Mouse (Mus musculus) embryonic facial prominence, embryonic 13.5 days (tissue): ENCODE data around the gene Cdk9. TPM values are rescaled to one million over a fixed set of nuclear protein-coding genes. Genes with fewer than 3 reads are reported as not detected.

ENCODE experiments used
- ATAC-seq: fragments of 200-750 bp; cut with Nextera tagmentation; 2 replicates; pipeline ENCODE4 v1.8.0; 2017; ENCODE audit warnings: low read depth; ENCODE audit not compliant: insufficient number of reproducible peaks, insufficient read depth, low FRiP score, low TSS enrichment
- H3K27ac ChIP-seq: fragments of 300-500 bp; sonication (generic); 2 replicates; pipeline ENCODE4 v1.5.1; 2015; ENCODE audit warnings: moderate library complexity, mild to moderate bottlenecking, inconsistent platforms
- H3K27me3 ChIP-seq: fragments of 300-500 bp; sonication (generic); 2 replicates; pipeline ENCODE4 v1.6.1; 2015; ENCODE audit warnings: mild to moderate bottlenecking, inconsistent platforms
- H3K36me3 ChIP-seq: fragments of 300-500 bp; sonication (generic); 2 replicates; pipeline ENCODE4 v1.6.1; 2015; ENCODE audit warnings: mild to moderate bottlenecking, inconsistent platforms
- H3K4me1 ChIP-seq: fragments of 300-500 bp; sonication (generic); 2 replicates; pipeline ENCODE4 v1.6.1; 2015; ENCODE audit warnings: inconsistent platforms
- H3K4me2 ChIP-seq: fragments of 300-500 bp; sonication (generic); 2 replicates; pipeline ENCODE4 v1.6.1; 2015; ENCODE audit warnings: moderate library complexity, mild to moderate bottlenecking, inconsistent platforms
- H3K4me3 ChIP-seq: fragments of 300-500 bp; sonication (generic); 2 replicates; pipeline ENCODE4 v1.5.1; 2015; ENCODE audit warnings: mild to moderate bottlenecking, inconsistent platforms
- H3K9ac ChIP-seq: fragments of 300-500 bp; sonication (generic); 2 replicates; pipeline ENCODE4 v1.6.1; 2015; ENCODE audit warnings: mild to moderate bottlenecking, inconsistent platforms
- H3K9me3 ChIP-seq: fragments of 300-500 bp; sonication (generic); 2 replicates; pipeline ENCODE4 v1.6.1; 2016; ENCODE audit warnings: inconsistent platforms
- WGBS: fragments of 180-500 bp; shearing (Covaris S2); methylation state at CpG from one replicate; pipeline ENCODE4 v1.1.7; 2015; ENCODE audit warnings: mixed read lengths; 5-methylcytosine and 5-hydroxymethylcytosine counted together
- polyA plus RNA-seq: library from polyadenylated mRNA; unstranded; fragments of >200 nt; fragmentation: Nextera tagmentation; extraction: Ambion mirVana; gene quantifications from 2 replicates; pipeline ENCODE4 v1.2.1, GENCODE M21; 2015

Gene Cdk9
- polyA plus RNA-seq, 1 experiment from 2014 or later, result 114 TPM

DNA sequence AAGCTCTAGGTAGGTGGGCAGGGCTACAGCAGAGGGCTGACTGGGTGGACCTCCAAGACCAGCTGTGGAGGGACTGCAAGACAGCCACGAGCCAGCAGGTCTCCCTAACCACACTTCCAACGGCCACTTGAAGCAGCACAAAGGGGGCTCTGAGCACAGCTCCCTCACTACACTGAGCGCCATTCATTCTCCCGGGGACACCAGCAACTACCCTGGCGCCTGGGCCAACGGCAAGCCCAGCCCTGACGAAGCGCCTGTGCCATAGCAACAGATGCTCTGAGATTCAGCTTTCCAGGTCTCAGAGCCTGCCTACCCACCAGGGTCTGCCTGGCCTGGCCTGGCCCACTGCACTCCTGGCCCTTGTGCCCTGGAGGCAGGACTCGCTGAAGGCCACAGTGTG is 5.9 kb upstream of the Cdk9 start:
- H3K27me3 ChIP-seq, result no peaks in the 10 kb centered on the region
- ATAC-seq, result peak; percentile 50
- peaks cover 40% of the 10 kb centered on the region for H3K4me1 ChIP-seq
- no peak overlapping the region for H3K4me3 ChIP-seq
- no peaks in the 10 kb centered on the region for H3K9me3 ChIP-seq
- WGBS, result 40% methylated on average over 9 of the region's 9 CpGs
- H3K27ac ChIP-seq, result peak overlapping the region; percentile 53
- no peak overlapping the region for H3K4me2 ChIP-seq
- no peak overlapping the region for H3K9ac ChIP-seq
- H3K36me3 ChIP-seq, result no peaks in the 10 kb centered on the region

DNA sequence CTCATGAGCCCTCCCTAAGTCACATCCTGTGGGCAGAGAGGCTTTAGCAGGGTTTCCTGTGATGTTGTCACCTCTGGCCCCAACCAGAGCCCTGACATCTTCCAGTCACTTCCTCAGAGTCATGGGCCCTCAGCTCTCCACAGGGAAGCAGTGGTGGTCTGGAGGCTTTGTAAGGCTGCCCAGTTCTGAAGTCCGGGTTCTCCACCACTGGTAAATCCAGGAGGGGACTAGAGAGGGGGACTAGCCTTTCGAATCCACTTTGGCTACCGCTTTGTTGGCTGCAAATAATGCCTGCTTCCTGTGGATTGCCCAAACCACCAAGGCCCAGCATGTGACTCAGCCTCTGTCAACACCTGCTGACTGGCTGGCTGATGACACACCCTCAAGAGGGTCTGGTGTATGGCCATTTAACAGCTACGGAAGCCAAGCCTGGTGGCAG is 2.1 kb upstream of the Cdk9 start:
- no peak for ATAC-seq
- H3K27me3 ChIP-seq, result no peaks in the 10 kb centered on the region

DNA sequence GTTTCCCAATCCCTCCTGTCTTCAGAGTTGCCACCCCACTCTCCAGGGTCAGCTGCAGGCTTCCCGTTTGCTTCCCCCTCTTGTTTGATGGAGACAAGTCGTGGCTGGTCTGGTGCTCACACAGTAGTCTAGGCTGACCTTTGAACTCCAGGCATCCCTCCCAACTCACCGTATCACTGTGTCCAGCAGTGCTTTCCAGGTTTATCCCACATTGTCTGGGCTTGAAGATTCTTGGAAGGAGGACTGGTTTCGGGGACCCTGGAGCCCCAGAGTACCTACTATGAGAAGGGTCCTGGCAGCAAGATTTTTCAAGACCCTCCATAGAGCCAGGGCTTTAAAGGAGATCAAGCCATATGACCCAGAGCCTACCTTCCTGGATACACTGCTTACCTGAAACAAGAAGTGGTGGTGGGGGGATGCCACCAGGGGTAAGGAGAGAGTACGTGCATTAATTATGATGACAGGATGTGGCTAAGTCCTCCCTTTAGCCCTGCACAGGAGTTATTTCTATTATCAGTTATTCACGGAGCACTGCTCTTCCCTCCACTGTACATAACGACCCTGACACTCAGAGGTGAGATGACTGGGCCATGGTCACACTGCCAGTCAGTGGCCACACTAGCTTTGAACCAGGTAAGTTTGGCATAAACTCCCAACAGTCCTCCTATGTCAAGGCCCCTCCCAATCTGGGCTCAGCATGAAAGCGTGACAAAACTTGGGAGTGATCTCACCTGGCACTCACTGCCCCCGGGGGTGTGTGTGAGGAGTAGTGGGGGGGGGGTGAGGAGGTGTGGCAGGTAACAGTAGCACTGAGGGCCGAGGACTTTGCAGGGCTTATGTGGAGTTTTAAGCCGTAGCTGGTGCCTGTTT is 1.5 kb upstream of the Cdk9 start:
- no peak for ATAC-seq
- Histone ChIP-seq H3K4me3 (peak overlapping the region; percentile 87; the same call in 1 of the 2 replicates), H3K4me2 (peak overlapping the region; percentile 93), H3K9me3 (no peaks in the 10 kb centered on the region), H3K27ac (peak overlapping the region; percentile 97), H3K4me1 (peaks cover 30% of the 10 kb centered on the region), H3K9ac (peak overlapping the region; percentile 61; the same call in 1 of the 2 replicates), H3K27me3 (no peaks in the 10 kb centered on the region), H3K36me3 (peaks cover 18% of the 10 kb centered on the region)
- WGBS, result 51% methylated on average over 11 of the region's 11 CpGs

More for the DNA sequence above, 2.1 kb upstream of the Cdk9 start:
- Histone ChIP-seq H3K4me1 (peaks cover 30% of the 10 kb centered on the region), H3K27ac (no peak overlapping the region; the same call in 1 of the 2 replicates), H3K4me2 (no peak overlapping the region), H3K9me3 (no peaks in the 10 kb centered on the region), H3K36me3 (peaks cover 11% of the 10 kb centered on the region), H3K9ac (no peak overlapping the region), H3K4me3 (no peak overlapping the region)
- 72% methylated on average over 4 of the region's 4 CpGs for WGBS

DNA sequence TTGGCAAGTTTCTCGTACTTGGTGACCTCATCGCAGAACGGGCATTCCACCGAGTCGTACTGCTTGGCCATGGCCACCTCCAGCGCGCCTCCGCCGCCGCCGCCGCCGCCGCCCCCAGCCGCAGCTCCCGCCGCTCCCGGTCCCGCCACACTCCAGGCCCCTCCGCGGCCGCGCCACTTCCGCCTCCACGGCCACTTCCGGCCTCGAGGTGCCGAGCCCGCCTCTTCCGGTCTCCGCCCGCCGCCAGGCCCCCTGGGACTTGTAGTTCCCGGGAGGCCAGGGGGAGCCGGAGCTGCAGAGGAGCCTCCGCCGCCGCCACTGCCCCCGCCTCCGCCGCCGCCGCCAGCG is 316 bp downstream of the Cdk9 start:
- no peaks in the 10 kb centered on the region for H3K9me3 ChIP-seq
- H3K36me3 ChIP-seq, result peaks cover 35% of the 10 kb centered on the region
- peak overlapping the region; percentile 88 for H3K9ac ChIP-seq
- peaks cover 25% of the 10 kb centered on the region for H3K4me1 ChIP-seq
- no peaks in the 10 kb centered on the region for H3K27me3 ChIP-seq
- H3K27ac ChIP-seq, result peak overlapping the region; percentile 97
- peak overlapping the region; percentile 87 for H3K4me3 ChIP-seq
- peak; percentile 86 for ATAC-seq
- peak overlapping the region; percentile 93 for H3K4me2 ChIP-seq
- WGBS, result under 1% methylated on average over 39 of the region's 44 CpGs

DNA sequence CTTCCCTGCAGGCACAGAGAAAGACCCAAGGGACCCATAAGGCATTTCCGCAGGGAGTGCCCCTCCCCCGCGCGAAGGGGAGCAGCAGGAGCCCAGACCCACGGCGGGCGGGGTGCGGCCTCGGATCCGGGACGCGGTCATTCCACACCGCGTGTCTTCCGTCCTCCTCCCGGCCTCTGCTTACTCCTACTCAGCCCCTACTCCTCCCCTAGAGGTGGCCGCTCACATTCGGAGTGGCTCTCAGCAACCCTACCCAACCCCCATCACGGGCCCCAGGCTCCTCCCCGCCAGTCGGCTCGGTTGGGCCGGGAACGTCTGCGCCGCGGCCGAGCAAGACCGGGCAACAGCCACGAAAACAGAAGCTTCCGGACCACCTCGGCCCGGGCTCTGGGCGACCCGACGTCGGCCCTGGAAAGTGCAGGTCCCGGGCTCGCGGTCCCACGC is 746 bp downstream of the Cdk9 start:
- peaks cover 25% of the 10 kb centered on the region for H3K4me1 ChIP-seq
- peak; percentile 44 for ATAC-seq
- H3K27me3 ChIP-seq, result no peaks in the 10 kb centered on the region
- under 1% methylated on average over 41 of the region's 41 CpGs for WGBS
- H3K4me3 ChIP-seq, result peak overlapping the region; percentile 87
- peak overlapping the region; percentile 97 for H3K27ac ChIP-seq
- no peaks in the 10 kb centered on the region for H3K9me3 ChIP-seq
- H3K36me3 ChIP-seq, result peaks cover 39% of the 10 kb centered on the region
- H3K9ac ChIP-seq, result peak overlapping the region; percentile 88
- H3K4me2 ChIP-seq, result peak overlapping the region; percentile 93

DNA sequence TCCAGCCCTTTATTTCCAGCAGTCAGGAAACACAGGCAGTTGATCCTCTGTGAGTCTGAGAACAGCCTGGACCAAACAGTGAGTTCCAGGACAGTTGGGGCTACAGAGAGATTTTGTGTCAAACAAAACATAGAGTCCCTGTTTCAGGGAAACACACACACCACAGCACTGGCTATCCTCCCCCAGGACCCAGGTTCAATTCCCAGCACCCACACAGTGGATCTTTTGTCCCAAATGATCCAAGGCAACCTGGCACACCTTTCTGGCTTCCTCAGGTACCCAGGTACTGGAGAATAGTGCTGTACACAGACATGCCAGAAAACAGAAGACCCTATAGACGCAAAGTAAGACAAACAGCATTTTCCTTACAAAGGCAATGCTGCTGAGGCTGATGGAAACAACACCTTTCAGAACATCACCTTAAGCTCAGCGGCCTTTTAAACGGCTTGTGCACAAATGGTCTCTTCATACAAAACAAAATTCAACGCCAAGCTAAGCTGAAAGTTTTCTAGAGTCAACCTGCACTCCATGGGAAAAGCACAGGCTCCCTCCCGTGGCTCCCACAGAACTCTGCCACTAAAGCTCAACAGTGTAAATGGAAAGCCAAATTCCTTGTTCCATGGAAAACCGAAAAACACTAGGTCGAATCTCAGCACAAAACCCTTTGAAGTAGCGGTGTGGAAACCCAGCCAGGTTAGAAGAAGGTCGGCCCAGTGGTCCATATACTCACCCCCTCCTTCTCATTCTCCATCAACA is 1.4 kb downstream of the Cdk9 start:
- Histone ChIP-seq H3K9me3 (no peaks in the 10 kb centered on the region), H3K36me3 (peaks cover 45% of the 10 kb centered on the region), H3K27me3 (no peaks in the 10 kb centered on the region), H3K4me1 (peaks cover 25% of the 10 kb centered on the region), H3K4me2 (peak overlapping the region; percentile 93), H3K9ac (peak overlapping the region; percentile 88), H3K27ac (peak overlapping the region; percentile 97), H3K4me3 (peak overlapping the region; percentile 87)
- ATAC-seq, result no peak
- 26% methylated on average over 9 of the region's 9 CpGs for WGBS

DNA sequence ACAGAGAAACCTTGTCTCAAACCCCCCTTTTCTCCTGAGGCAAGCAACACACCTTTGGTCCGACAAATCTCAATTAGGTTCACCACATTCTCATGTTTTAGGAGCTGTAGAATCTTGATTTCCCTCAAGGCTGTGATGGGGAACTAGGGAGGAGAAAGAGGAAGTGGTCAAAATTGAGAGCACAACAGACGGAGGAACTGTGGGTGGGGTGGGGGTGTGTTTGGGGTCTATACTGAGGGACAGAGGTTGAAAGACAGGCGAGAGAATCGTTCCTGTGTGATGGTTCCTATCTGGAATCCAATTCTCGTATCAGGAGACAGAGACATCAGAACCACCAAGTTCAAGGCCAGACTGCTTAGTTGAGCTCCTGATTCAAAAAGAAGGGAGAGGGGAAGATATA is 2.5 kb downstream of the Cdk9 start:
- WGBS, result 86% methylated on average over 5 of the region's 5 CpGs
- H3K4me2 ChIP-seq, result no peak overlapping the region
- no peak overlapping the region for H3K27ac ChIP-seq
- peaks cover 56% of the 10 kb centered on the region for H3K36me3 ChIP-seq
- no peak for ATAC-seq
- H3K4me3 ChIP-seq, result no peak overlapping the region
- peaks cover 25% of the 10 kb centered on the region for H3K4me1 ChIP-seq
- no peak overlapping the region for H3K9ac ChIP-seq
- no peaks in the 10 kb centered on the region for H3K27me3 ChIP-seq
- H3K9me3 ChIP-seq, result no peaks in the 10 kb centered on the region

DNA sequence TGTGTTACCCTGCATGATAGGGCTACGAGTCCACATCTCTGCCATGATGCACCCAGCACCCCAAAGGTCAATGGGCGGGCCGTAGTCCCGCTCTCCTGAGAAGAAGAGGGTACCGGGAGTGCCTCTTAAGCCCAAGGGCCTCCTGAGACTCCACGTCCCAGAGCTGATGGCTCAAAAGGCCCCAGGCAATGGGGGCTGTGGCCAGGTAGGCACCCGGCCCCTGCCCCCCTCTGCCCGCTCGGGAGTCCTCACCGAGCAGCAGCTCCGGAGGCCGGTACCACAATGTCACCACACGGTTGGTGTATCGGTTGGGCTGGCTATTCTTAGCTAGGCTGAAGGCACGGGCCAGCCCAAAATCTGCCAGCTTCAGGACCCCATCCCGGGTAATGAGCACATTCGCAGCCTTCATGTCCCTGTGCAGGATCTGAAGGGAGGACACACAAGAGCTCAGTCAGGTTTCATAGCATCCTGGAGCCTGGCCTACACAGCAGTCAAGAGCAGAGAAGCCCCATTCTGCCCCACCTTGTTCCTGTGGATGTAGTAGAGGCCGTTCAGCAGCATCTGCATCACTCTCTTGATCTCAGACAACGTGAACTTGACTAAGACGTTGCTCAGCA is 3.2 kb downstream of the Cdk9 start:
- 92% methylated on average over 20 of the region's 20 CpGs for WGBS
- H3K9ac ChIP-seq, result no peak overlapping the region
- no peak for ATAC-seq
- peaks cover 20% of the 10 kb centered on the region for H3K4me1 ChIP-seq
- no peak overlapping the region for H3K4me2 ChIP-seq
- H3K9me3 ChIP-seq, result no peaks in the 10 kb centered on the region
- H3K4me3 ChIP-seq, result no peak overlapping the region
- 0 out of 2 replicates have a peak overlapping the region, but pooled peaks have one; percentile 4 for H3K27ac ChIP-seq
- peaks cover 64% of the 10 kb centered on the region for H3K36me3 ChIP-seq
- H3K27me3 ChIP-seq, result no peaks in the 10 kb centered on the region

DNA sequence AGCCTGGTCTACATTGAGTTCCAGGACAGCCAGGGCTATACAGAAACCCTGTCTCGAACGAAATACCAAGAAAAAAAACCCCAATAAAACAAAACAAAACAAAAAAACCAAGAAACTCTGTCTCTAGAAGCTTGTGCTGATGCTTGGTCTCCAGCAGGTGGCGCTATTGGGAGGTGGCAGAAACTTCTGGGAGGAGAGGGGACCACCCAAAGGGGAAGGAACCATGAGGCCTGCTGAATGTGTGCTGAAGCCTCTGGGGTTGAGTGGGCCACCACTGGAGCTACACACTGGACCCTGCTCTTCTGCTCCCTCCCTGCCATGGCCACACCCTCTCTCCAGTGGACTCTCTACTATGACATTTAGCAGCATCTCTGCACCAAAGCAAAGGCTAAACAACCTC is 4.2 kb downstream of the Cdk9 start:
- H3K9me3 ChIP-seq, result no peaks in the 10 kb centered on the region
- no peak overlapping the region for H3K4me3 ChIP-seq
- no peak overlapping the region for H3K4me2 ChIP-seq
- H3K27me3 ChIP-seq, result no peaks in the 10 kb centered on the region
- ATAC-seq, result no peak
- 46% methylated on average over 3 of the region's 3 CpGs for WGBS
- no peak overlapping the region for H3K9ac ChIP-seq
- peaks cover 74% of the 10 kb centered on the region for H3K36me3 ChIP-seq
- H3K27ac ChIP-seq, result no peak overlapping the region
- peaks cover 11% of the 10 kb centered on the region for H3K4me1 ChIP-seq

DNA sequence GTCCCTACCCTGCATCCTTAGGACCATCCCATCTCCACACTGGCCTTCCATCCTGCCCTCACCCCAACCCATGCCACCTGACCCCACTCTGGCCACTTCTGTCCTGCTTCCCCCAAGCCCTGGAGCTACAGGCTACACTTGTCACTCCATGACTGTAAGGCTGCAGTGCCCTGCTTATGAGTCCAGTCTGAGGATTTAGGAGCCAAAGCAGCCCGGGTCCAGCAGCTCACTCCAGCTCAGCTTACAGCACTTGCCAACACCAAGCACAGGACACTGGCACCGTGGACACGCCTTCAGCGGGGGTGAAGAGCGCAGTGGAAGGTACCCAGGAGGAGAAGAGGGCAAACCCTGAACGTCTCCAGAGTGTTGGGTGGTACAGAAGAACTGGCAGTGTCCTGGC is 5.9 kb downstream of the Cdk9 start:
- no peak overlapping the region; the same call in 1 of the 2 replicates for H3K9ac ChIP-seq
- H3K4me1 ChIP-seq, result peaks cover 10% of the 10 kb centered on the region
- no peak for ATAC-seq
- H3K4me2 ChIP-seq, result no peak overlapping the region
- H3K27me3 ChIP-seq, result no peaks in the 10 kb centered on the region
- no peak overlapping the region for H3K27ac ChIP-seq
- peaks cover 89% of the 10 kb centered on the region for H3K36me3 ChIP-seq
- H3K9me3 ChIP-seq, result no peaks in the 10 kb centered on the region
- H3K4me3 ChIP-seq, result no peak overlapping the region
- 94% methylated on average over 6 of the region's 6 CpGs for WGBS

DNA sequence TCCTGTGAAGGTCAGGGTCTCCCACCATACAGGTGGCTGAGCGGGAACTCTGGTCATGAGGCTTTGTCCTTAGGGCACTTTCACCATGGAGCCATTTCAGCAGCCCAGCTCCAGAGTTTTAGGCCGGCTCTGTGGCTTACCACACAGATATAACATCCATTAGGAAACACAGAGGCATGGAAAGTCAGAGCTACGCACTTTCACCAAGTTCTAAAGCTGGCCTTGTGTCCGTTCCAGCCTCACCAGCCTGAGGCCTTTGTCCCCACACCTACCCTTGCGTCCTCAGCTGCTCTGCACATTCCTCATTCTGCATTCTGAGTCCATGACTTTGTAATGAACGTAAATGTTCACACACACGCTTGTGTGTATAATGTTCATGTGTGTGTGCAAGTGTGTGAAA is 7.9 kb downstream of the Cdk9 start:
- H3K4me3 ChIP-seq, result no peak overlapping the region
- no peak overlapping the region for H3K9ac ChIP-seq
- H3K9me3 ChIP-seq, result no peaks in the 10 kb centered on the region
- peaks cover 78% of the 10 kb centered on the region for H3K36me3 ChIP-seq
- H3K27me3 ChIP-seq, result no peaks in the 10 kb centered on the region
- no peak for ATAC-seq
- 90% methylated on average over 7 of the region's 7 CpGs for WGBS
- no peak overlapping the region for H3K4me2 ChIP-seq
- H3K4me1 ChIP-seq, result no peaks in the 10 kb centered on the region
- H3K27ac ChIP-seq, result no peak overlapping the region
